ENCODE assay signal across 12 mouse cellular contexts in genomic region chr9:102758851-102759250, GRCm38 (mm10). TPM values are rescaled to one million over a fixed set of nuclear protein-coding genes. Genes with fewer than 3 reads are reported as not detected.
A peak's percentile ranks its signal among the peaks of the same experiment; 100 is the strongest.
DNase-seq lines count a peak whose midpoint lies in the region; ATAC-seq lines count a peak whose summit lies in the region.
"Had no signal": no experiment of that assay in that cellular context is flagged by ENCODE, and none has a peak within 500 bp of the region (broad histone marks: within the 10 kb centered on the region; RNA-seq: fewer than 3 reads in every experiment).

No protein-coding gene starts in this region.

- H3K4me2 ChIP-seq in forebrain, embryonic 13.5 days: no peak overlapping the region
- H3K4me2 ChIP-seq in forebrain, embryonic 12.5 days: no peak overlapping the region
- H3K4me2 ChIP-seq in kidney, embryonic 14.5 days (replicated peaks; ENCODE audit: low read depth, low read length): no peak overlapping the region
- no peak overlapping the region for H3K4me2 ChIP-seq in intestine, embryonic 16.5 days (ENCODE audit: low read depth, low read length)
- H3K4me2 ChIP-seq: forebrain, embryonic 15.5 days had no signal

- H3K36me3 ChIP-seq in forebrain, embryonic 13.5 days (ENCODE audit: poor library complexity, severe bottlenecking): no peaks in the 10 kb centered on the region
- H3K36me3 ChIP-seq in forebrain, embryonic 12.5 days (replicated peaks): no peaks in the 10 kb centered on the region
- H3K36me3 ChIP-seq in kidney, embryonic 14.5 days (ENCODE audit: control insufficient read depth, insufficient read depth, low read length): no peaks in the 10 kb centered on the region
- H3K36me3 ChIP-seq in intestine, embryonic 16.5 days (ENCODE audit: control insufficient read depth, insufficient read depth, low read length): no peaks in the 10 kb centered on the region
- H3K36me3 ChIP-seq: forebrain, embryonic 15.5 days had no signal

- H3K9ac ChIP-seq in forebrain, embryonic 13.5 days: no peak overlapping the region
- no peak overlapping the region for H3K9ac ChIP-seq in forebrain, embryonic 12.5 days
- no peak overlapping the region for H3K9ac ChIP-seq in kidney, embryonic 14.5 days (ENCODE audit: low read depth, low read length)
- H3K9ac ChIP-seq in intestine, embryonic 16.5 days (ENCODE audit: low read depth, low read length): no peak overlapping the region
- H3K9ac ChIP-seq: forebrain, embryonic 15.5 days had no signal

- H3K9me3 ChIP-seq in forebrain, embryonic 13.5 days (replicated peaks): no peaks in the 10 kb centered on the region
- no peaks in the 10 kb centered on the region for H3K9me3 ChIP-seq in forebrain, embryonic 12.5 days
- H3K9me3 ChIP-seq in kidney, embryonic 14.5 days (ENCODE audit: control insufficient read depth, low read length): no peaks in the 10 kb centered on the region
- no peaks in the 10 kb centered on the region for H3K9me3 ChIP-seq in intestine, embryonic 16.5 days (ENCODE audit: control insufficient read depth, low read length)
- H3K9me3 ChIP-seq: forebrain, embryonic 15.5 days had no signal

- no peaks in the 10 kb centered on the region for H3K4me1 ChIP-seq in forebrain, embryonic 13.5 days
- peaks cover 9% of the 10 kb centered on the region; the same call in 1 of the 2 replicates for H3K4me1 ChIP-seq in forebrain, embryonic 12.5 days
- H3K4me1 ChIP-seq in kidney, embryonic 14.5 days (ENCODE audit: control insufficient read depth, insufficient read depth, low read length): peaks cover 27% of the 10 kb centered on the region
- peaks cover 37% of the 10 kb centered on the region for H3K4me1 ChIP-seq in intestine, embryonic 16.5 days (ENCODE audit: control insufficient read depth, insufficient read depth, low read length)
- H3K4me1 ChIP-seq: forebrain, embryonic 15.5 days had no signal

- H3K27me3 ChIP-seq in forebrain, embryonic 13.5 days: no peaks in the 10 kb centered on the region
- no peaks in the 10 kb centered on the region for H3K27me3 ChIP-seq in forebrain, embryonic 12.5 days
- no peaks in the 10 kb centered on the region for H3K27me3 ChIP-seq in kidney, embryonic 14.5 days (ENCODE audit: control insufficient read depth, insufficient read depth, low read length)
- H3K27me3 ChIP-seq in intestine, embryonic 16.5 days (replicated peaks; ENCODE audit: control insufficient read depth, insufficient read depth, low read length): no peaks in the 10 kb centered on the region
- H3K27me3 ChIP-seq: forebrain, embryonic 15.5 days had no signal

- ATAC-seq in forebrain, embryonic 13.5 days: no peak
- no peak for ATAC-seq in forebrain, embryonic 12.5 days (ENCODE audit: low FRiP score)
- no peak for ATAC-seq in kidney, embryonic 14.5 days (ENCODE audit: low FRiP score, low TSS enrichment)
- peak; percentile 29 for ATAC-seq in intestine, embryonic 16.5 days
- ATAC-seq: forebrain, embryonic 15.5 days had no signal

- no peak overlapping the region for H3K4me3 ChIP-seq in forebrain, embryonic 13.5 days
- no peak overlapping the region for H3K4me3 ChIP-seq in forebrain, embryonic 12.5 days (replicated peaks)
- no peak overlapping the region for H3K4me3 ChIP-seq in kidney, embryonic 14.5 days (ENCODE audit: low read length)
- no peak overlapping the region for H3K4me3 ChIP-seq in intestine, embryonic 16.5 days (ENCODE audit: low read length)
- H3K4me3 ChIP-seq: forebrain, embryonic 15.5 days; myocyte had no signal

- DNase-seq in kidney, adult 18-20 months: no peak
- DNase-seq in 3T3-L1 (ENCODE audit: low read depth, low spot score): peak; percentile 32
- no peak for DNase-seq in urinary bladder, adult 18-20 months (ENCODE audit: low spot score in 2 of 2)
- DNase-seq in B cell, adult 2 months: no peak
- DNase-seq: cerebellum, postnatal 25 days; layer of hippocampus, adult 9-11 months had no signal

- 79% methylated on average over 1 of the region's 1 CpGs for WGBS in forebrain, embryonic 13.5 days
- 73% methylated on average over 1 of the region's 1 CpGs for WGBS in forebrain, embryonic 12.5 days
- 26% methylated on average over 1 of the region's 1 CpGs for WGBS in kidney, embryonic 14.5 days
- 46% methylated on average over 1 of the region's 1 CpGs for WGBS in intestine, embryonic 16.5 days

- H3K27ac ChIP-seq in forebrain, embryonic 13.5 days: peak overlapping the region; percentile 46; the same call in 1 of the 2 replicates
- H3K27ac ChIP-seq in forebrain, embryonic 12.5 days: no peak overlapping the region
- H3K27ac ChIP-seq in kidney, embryonic 14.5 days (ENCODE audit: low read depth, low read length): peak overlapping the region; percentile 69
- H3K27ac ChIP-seq in intestine, embryonic 16.5 days (ENCODE audit: low read length): peak overlapping the region; percentile 80
- H3K27ac ChIP-seq: forebrain, embryonic 15.5 days had no signal

RNA-seq across cellular contexts. Expression of gene Amotl2, which starts 42.4 kb away (rescaled TPM):
- polyA plus RNA-seq in forebrain, embryonic 13.5 days (2015; fragmentation: Nextera tagmentation; extraction: Ambion mirVana): 46.9 and 55.3 TPM in 2 replicates
- 82.4 TPM in 2 replicates for polyA plus RNA-seq in forebrain, embryonic 12.5 days (2016; fragmentation: Nextera tagmentation; extraction: Ambion mirVana)
- 20.8 and 30.1 TPM in 2 replicates for polyA plus RNA-seq in kidney, embryonic 14.5 days (2014; fragmentation: Nextera tagmentation; extraction: Ambion mirVana)
- polyA plus RNA-seq in intestine, embryonic 16.5 days (2015; fragmentation: Nextera tagmentation; extraction: Ambion mirVana): 20.4 and 21.8 TPM in 2 replicates
